Mouse (Mus musculus): Measurements from ENCODE around the gene Map1b. TPM values are rescaled to one million over a fixed set of nuclear protein-coding genes. Genes with fewer than 3 reads are reported as not detected.

Gene Map1b
- total RNA-seq, 2 experiments from 2014 or later = 12.4 to 14.9 TPM

- intact Hi-C loops (cut with DNase I) = no loop called here
- DNase-seq (ENCODE audit: low spot score) = no peak
Measured at GRCm38 (mm10) chr13:99416601-99417000, 99.7 kb downstream of the Map1b start.

DNA sequence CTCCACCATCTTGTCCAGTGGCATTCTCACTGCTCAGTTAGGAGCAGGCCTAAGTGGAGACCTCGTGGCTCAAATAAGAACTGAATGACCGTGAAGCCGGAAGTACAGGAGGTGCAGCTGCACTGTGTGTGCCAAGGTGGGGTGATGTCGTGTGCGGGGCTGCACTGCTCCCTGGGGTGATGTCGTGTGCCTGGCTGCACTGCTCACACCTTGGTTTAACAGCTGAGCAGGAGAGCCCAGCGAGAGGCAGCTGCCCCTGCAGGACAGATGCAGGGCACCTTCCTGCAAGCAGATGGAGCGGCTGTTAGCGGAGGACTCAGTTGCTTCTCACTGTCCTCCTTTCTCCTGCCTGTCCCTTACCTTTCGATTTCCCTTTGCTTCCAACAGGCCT is 102.0 kb downstream of the Map1b start:
- intact Hi-C loops (cut with DNase I) = loop anchor here (2.0 kb wide), 1 partner anchor 36 kb away; no protein-coding TSS in a partner anchor

DNA sequence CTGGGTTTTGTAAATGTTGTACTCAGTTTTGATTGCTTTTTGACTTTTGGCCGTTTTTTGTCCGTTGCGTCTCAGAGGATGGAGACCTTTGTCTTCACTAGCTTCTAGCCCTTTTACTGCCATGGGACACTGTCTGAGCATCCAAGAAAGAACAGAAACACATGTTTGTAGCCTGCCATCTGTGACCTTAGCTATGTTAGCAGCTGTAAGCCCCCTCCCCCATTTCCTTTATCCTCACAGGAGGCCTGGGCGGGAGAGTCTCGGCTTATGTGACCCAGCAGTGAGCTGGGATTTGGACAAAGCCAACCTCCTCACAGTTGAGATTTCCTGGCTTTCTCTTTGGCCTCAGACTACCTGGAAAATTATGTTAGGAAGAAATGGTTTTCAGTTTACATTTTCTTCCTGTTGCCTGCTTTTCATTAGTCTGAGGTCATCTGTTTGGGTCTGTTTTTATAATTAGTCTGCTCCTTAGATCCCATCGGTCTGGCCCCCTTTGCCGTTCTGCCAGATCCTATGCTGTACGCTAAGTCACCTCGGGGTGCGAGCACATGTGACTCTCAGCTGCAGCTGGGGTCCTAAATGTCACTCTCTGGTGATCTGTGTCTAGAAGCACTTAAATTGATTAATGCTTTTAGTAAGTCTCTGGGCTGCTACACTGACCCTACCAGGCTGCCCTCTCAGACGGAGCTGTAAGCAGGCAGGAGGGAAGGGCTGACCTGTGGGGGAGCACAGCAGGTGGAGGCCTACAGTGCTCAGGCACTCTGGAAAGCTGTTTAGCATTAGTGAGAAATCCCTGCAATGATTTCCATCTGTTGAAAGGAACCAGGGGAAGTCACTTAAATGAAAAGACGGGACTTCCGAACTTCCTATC is 102.6 kb downstream of the Map1b start:
- intact Hi-C loops (cut with DNase I) = loop anchor here (2.0 kb wide), 2 partner anchors 29 to 35 kb away; no protein-coding TSS in a partner anchor
- DNase-seq (ENCODE audit: low spot score) = no peak

More for the DNA sequence above, 102.0 kb downstream of the Map1b start:
- no peak for DNase-seq (ENCODE audit: low spot score)

DNA sequence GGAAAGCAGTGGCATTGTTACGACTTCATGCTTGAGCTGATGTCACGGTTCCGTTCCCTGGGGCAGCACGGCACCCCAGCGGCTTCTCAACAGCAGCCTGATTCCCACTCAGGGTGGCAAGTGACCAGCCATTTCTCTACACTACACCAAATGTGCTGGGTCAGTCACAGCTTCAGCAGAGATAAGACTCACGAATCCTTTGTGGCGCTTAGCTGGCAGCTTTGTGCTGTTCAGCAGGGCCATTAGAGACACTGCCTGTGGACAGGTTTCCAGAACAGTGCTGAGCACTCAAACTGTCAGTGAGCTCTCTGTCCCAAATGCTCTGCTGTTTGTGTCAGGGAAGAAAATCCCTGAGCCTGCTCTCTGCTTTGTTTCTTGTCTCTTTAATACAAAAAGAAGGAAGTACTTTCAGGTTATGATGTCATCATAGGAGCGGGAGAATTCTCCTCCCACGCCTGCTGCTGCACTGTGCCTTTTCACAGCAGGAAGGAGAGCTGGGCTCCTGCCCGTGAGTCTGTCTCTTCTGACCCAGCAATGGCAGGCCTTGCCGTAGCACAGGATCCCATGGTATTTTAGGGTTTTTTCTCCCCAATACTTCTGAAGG is 103.8 kb downstream of the Map1b start:
- intact Hi-C loops (cut with DNase I) = loop anchor here (2.0 kb wide), 1 partner anchor 28 kb away; no protein-coding TSS in a partner anchor
- peak; percentile 46 for DNase-seq (ENCODE audit: low spot score)

- intact Hi-C loops (cut with DNase I) = loop anchor here (2.0 kb wide), 1 partner anchor 27 kb away; no protein-coding TSS in a partner anchor
- no peak for DNase-seq (ENCODE audit: low spot score)
Measured at GRCm38 (mm10) chr13:99411761-99412160, 104.6 kb downstream of the Map1b start.

GRCm38 (mm10) chr13:99410611-99411515 is 105.5 kb downstream of the Map1b start:
- no peak for DNase-seq (ENCODE audit: low spot score)
- intact Hi-C loops (cut with DNase I) = no loop called here

DNA sequence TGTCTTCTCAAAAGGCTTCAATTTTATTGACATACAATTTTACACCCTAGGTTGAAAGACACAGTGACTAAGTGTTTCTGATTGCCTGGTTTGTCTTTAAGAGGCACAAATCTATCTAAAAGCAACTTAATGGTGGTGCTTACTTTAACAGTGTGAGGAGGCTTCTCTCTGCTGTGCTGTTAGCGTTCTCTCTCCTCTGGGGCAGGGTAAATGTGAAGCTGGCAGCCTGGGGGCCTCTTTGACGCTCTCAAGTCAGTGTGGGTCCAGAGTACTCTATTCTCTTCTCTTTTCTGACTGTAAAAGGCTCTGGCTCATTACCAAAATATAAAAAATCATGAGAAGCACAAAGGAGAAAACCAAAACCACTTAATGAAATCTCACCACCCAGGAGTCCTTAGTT is 107.1 kb downstream of the Map1b start:
- intact Hi-C loops (cut with DNase I) = no loop called here
- no peak for DNase-seq (ENCODE audit: low spot score)

GRCm38 (mm10) chr13:99399373-99399772 is 117.0 kb downstream of the Map1b start:
- intact Hi-C loops (cut with DNase I) = no loop called here
- no peak for DNase-seq (ENCODE audit: low spot score)

GRCm38 (mm10) chr13:99398149-99398701 is 118.1 kb downstream of the Map1b start:
- no peak for DNase-seq (ENCODE audit: low spot score)
- intact Hi-C loops (cut with DNase I) = no loop called here

GRCm38 (mm10) chr13:99397228-99397627 is 119.1 kb downstream of the Map1b start:
- DNase-seq (ENCODE audit: low spot score) = no peak
- intact Hi-C loops (cut with DNase I) = no loop called here

- DNase-seq (ENCODE audit: low spot score) = no peak
- intact Hi-C loops (cut with DNase I) = no loop called here
Measured at GRCm38 (mm10) chr13:99395531-99395930, 120.8 kb downstream of the Map1b start.

DNA sequence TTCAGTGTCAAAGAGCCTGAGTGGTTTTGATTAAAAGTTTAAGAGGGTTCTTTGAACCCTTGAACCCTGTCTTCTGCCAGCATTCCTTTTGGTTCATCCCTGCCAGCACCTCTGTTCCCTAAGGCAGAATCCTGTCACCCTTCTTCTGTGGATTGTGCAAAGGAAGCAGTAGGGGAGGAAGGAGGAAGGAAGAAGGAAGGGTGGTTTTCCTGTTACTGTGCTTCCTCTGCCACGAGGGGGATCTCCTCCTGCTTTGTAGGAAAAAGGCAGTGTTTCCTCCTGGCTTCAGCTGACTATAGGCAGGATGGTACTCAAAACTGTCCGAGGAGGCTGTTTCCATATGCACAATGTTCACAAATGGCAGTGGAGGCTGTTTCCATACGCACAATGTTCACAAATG is 121.6 kb downstream of the Map1b start:
- DNase-seq (ENCODE audit: low spot score) = no peak
- intact Hi-C loops (cut with DNase I) = no loop called here

- intact Hi-C loops (cut with DNase I) = no loop called here
- DNase-seq (ENCODE audit: low spot score) = no peak
Measured at GRCm38 (mm10) chr13:99393128-99393527, 123.2 kb downstream of the Map1b start.

GRCm38 (mm10) chr13:99391417-99391816 is 124.9 kb downstream of the Map1b start:
- DNase-seq (ENCODE audit: low spot score) = peak; percentile 46
- intact Hi-C loops (cut with DNase I) = no loop called here

DNA sequence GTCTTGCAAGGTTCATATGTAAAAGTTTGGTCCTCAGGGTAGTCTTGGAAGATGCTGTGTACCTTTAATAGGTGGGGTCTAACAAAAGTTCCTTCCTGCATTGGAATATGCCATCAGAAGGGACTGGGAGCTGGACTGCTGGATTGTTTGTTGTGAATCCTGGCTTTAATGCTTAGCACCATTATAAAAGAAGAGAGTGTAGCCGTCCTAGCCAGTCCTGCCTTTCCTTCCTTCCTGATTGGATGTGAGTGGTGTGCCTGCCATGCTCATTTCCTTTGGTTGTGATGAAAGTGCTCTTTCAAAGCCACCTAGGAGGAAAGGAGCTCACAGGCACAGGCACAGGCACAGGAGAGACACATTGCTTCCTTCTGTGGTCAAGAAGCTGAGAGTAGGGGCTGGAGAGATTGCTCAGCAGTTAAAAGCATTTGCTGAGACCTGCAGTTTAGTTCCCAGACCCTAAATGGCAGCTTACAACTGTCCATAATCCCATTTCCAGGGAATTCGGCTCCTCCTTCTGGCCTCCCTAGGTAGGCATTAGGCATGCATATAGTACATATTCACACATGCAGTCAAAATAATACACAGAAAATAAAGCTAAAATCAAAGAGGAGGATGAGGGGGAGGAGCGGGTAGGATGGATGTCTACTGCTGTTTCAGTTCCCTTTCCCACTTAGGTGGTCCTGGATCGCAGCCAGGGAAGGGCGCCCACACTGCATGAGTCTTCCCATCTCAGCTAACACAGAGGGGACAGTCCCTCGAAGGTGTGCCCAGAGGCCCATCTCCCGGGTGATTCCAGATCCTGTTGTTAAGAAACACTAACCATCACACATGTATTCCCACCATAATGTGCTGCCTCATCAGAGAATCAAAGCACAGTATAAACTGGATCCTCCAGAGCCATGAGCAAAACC is 128.2 kb downstream of the Map1b start:
- DNase-seq (ENCODE audit: low spot score) = no peak
- intact Hi-C loops (cut with DNase I) = no loop called here

GRCm38 (mm10) chr13:99386341-99386740 is 130.0 kb downstream of the Map1b start:
- DNase-seq (ENCODE audit: low spot score) = no peak
- intact Hi-C loops (cut with DNase I) = no loop called here

GRCm38 (mm10) chr13:99385911-99386310 is 130.4 kb downstream of the Map1b start:
- intact Hi-C loops (cut with DNase I) = loop anchor here (2.0 kb wide), 1 partner anchor 27 kb away; no protein-coding TSS in a partner anchor

DNA sequence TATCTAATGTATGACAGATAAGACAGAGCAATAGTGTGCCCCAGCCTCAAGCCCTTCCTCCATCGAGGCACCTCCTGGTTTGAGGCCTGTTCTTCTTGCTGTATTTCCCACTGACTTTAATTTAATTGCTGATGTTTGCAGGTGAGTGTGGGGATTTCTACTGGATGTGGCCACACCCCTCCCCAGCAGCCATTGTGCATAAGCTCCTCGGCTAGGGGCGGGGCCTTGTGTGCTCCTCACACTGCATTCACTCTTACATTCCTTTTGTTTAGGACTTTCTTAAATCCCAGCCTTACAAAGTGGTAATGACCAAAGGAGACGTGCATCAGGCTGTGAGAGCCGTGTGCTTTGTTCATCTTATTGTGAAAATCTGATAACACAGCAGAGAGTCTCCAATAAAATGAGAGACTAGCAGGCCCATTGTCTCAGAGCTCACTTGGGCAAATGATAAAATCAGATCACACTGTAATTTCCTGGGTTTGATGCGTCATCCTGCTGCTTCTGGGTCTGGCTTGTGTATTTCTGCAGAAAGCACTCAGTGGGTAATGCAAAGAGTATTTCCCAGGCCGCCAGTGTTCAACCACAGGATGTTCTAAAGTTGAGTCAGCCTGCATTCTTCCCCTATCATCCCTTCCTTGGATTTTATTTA is 131.7 kb downstream of the Map1b start:
- intact Hi-C loops (cut with DNase I) = loop anchor here (2.0 kb wide), 1 partner anchor 28 kb away; no protein-coding TSS in a partner anchor
- no peak for DNase-seq (ENCODE audit: low spot score)

More at GRCm38 (mm10) chr13:99385911-99386310, 130.4 kb downstream of the Map1b start:
- DNase-seq (ENCODE audit: low spot score) = no peak
